Mouse (Mus musculus) gastrocnemius, postnatal 4 days (tissue): Measurements from ENCODE around the gene Tarm1. TPM values are rescaled to one million over a fixed set of nuclear protein-coding genes. Genes with fewer than 3 reads are reported as not detected.

ENCODE experiments used
- DNase-seq, 2 experiments: peaks; one replicate each; pipeline ENCODE4 v3.0.0; 2021 to 2022; ENCODE audit warnings: low spot score in 2 of 2, mixed read lengths in 2 of 2
- long read RNA-seq, 2 experiments: library from polyadenylated mRNA; stranded (forward); transcript quantifications; one replicate each; pipeline ENCODE4 v2.0.0; 2021
- total RNA-seq, 2 experiments: library from RNA; stranded (reverse); gene quantifications; 2 replicates each; pipeline ENCODE4 v1.2.3; 2021

The Tarm1 gene
- total RNA-seq: under 1 TPM; 0.32 to 0.52 TPM
- long read RNA-seq, experiment 1: 0 reads
- long read RNA-seq, experiment 2: 0 reads

DNA sequence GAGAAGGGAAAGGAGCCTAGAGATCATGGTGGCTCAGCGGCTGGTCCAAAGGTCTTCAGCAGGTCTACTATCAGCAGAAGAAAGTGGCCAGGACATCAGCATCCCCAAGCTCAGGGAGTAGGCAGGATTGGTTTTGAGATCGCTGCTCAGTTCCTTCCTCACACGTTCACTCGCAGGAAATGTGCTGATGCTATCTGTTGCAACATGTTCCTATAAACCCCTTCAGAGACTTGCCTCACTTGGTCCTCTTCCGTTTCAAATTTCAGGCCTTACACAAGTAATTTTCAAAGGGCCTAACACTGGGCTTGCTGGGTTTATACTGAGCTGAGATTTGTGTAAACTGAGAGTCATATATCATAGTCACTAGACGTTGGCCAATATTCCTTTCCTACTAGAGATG is at the start of gene Tarm1:
Gene Tarm1 (minus strand): TSS at position 186 of the 400 bp plus-strand sequence.
- no peak for DNase-seq

DNA sequence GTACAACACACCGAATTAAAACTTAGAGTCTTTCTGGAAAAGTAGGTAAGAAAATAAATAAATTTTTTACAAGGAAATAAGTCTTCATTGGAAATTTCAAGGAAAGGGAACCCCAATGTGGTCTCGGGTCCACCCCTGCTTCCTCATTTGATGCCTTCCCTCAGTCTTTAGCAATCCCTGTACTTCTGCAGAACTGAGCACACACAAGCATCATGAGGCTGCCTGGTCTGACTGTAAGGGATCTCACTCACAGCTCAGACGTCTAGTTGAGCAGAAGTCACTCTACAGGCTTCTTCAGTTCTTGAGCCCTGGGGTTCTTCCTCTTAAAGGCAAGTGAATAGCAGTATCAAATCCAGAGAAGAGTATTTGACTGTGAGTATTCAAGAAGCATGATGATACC is 3.5 kb upstream of the Tarm1 start:
- DNase-seq: no peak

DNA sequence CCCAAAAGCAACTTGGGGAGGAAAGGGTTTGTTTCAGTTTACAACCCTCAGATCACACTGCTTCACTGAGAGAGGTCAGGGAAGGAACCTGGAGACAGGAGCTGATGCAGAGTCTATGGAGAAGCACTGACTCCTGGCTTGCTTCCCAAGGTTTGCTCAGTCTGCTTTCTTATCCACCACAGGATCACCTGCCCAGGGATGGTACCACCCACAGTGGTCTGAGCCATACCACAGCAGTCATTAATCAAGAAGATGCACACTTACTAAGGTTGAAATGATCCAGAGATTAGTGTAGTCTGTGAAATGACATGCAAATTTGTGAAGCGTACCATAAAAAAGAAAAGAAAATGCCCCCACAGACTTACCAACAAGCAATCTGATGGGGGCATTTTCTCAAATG is 2.0 kb downstream of the Tarm1 start:
- DNase-seq: no peak

DNA sequence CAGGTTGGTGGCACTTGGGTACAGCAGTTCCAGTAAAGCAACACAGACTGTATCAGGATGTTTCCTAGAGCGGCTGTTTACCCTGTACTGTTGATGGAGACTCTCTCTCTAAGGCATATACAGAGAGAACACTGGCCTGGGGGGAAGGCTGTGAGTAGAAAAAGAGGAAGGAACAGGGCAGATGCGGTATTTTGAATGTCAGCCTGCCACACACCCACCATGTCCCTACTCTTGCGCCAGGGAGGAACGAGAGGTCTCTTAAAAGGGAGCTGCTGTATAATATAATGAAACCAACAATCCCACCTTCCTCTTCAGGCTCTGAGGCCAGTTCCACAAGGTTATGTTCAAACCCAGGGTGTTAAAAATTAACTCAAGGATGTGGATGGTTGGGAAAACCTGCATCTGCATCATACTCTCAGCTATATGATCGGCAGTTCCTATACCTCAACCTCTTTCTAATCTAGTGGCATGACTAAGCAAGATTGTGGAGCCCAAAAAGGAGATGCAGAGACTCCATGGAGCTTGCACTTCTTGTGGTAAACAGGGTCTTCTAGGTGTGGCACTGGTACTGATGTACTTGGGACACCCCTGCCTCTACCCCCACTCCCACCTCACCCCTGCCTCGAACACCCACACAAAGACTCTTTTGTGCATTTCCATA is 20.3 kb downstream of the Tarm1 start:
- DNase-seq: no peak

DNA sequence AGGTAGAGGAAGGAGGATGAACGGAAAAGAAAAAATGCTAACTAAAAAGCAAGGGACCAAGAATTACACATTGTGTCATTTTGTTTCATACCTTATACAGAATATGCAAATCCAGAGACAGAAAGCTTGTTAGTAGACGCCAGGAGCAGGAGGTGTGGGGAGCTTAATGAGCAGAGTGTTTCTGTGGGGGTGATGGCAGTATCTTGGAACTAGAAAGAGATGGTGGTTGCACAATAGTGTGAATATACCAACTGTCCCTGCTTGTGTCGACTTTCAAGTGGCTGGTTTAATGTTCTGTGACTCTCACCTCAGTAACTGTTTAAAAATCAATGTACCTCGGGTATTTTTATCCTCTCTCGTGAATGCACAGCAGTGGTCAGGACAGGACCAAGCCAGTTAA is 25.7 kb downstream of the Tarm1 start:
- no peak for DNase-seq

DNA sequence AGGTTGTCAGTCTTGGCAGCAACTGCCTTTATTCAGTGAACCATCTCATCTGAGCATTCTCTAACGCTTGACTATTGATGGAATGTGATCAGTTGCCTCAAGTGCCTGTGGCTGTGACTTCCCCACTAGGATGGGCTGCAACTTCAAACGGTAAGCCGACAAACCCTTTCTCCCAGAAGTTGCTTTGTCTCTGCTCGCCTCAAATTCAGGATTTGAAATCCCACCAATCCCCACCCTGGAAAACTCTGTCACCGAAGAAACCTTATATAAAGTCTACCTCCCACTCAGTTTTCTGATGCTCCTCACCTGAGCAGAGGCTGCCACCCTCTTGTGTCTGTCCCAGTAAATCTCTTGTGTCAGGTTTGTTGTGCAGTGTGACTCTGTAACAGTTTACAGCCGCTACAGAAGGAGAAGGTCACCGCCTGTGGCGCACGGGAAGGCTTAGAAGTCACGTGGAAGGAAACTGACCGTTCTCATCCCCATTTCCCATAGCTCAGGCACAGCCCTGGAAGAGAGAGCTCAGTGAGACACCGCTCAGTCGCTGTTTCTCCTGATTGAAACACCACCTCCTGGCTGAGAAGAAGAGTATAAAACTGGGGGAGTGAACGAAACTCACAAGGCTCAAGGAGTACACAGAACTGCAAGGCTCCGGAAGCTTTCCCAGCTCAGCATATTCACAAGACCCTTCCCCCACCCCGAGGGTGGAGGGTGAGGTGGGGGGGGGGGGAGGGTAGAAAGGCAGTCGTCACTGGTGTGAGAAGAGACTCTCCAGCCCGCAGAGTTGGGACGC is 27.9 kb downstream of the Tarm1 start:
- DNase-seq: no peak

DNA sequence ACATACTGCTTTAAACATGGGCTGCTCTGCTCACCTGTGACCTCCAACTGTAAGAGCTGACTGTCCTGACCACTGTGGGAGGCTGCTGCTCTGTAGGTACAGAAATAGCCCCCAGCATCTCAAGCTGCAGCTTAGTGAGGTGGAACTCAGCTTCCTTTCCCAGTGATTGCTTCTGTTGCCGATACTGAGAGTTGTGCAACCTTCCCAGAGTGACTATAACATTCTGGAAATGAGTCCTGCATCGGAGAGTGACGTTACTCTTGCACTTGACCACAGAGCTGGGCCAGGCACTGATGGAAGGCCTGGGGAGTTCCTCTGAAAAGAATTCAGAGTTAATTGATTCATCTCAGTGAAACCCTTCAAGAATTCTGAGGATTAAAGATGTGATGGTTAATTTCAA is 29.6 kb downstream of the Tarm1 start:
- DNase-seq: no peak

DNA sequence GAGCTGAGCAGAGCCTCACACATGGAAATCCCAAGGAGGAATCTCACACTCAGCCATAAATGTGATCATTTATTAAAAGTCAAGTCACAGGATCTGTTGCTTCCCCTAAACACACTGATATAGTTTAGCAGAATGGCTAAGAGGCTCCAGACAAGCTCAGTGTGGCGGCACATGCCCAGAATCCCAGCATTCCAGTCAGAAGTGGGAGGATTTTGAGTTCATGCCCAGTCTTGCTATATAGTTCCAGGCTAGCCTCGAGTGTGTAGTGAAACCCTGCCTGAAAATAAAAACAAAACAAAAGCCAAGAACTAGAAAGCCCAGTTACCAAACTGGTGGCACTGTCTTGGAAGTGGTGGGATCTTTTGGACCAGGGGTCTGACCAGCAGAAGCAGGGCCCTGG is 33.8 kb downstream of the Tarm1 start:
- no peak for DNase-seq

DNA sequence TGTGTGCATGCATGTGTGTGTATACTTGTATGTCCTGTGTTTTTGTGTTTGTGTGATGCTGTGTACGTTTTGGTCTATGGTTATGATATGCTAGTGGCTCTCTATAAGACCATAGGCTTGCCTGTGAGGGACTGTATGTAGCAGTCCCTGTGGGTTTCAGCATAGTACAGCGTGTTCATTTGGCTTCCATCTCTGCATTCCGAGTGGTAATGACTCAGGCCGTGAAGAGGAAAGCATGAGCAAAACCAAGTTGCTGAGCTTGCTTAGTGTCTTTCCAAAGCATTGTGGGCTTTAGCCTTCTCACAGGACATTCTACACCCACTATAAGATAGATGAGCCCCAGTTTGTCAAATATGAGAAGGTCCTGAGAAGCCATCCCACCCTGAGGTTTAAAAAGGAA is 39.1 kb downstream of the Tarm1 start:
- no peak for DNase-seq

DNA sequence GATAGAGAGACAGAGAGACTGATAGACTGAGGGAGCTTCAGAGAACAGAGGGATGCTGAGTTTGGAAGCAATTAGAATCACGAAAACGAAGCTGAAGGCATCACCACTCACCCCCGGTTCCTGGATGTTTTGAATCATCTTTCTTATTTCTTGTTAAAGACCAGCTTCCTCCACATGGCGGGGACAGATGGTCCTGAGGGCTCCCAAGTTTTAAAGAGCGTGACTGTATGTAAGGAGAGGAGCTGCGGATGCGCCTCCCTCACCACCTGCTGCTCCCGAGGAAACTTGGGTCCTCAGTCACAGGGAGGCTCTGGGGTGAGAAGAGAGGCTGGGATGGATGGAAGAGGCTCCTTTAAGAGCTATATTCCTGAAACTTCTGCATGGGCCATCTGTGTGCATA is 42.2 kb downstream of the Tarm1 start:
- no peak for DNase-seq

DNA sequence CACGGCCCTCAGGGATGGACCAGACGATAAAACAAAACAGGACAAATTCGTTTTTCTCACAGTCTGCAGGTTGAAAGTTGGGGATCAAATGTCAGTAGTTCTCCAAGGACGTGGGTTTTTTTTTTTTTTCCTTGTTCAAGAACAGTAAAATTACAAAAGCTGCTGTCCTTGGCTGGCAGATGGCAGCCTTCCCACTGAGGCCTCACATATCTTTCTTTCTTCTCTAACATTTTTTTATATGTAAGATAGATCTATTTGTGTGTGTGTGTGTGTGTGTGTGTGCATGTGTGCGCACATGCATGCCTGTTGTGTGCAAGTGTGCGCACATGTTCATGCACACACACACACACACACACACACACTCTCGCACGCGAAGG is 44.6 kb downstream of the Tarm1 start:
- DNase-seq: no peak

DNA sequence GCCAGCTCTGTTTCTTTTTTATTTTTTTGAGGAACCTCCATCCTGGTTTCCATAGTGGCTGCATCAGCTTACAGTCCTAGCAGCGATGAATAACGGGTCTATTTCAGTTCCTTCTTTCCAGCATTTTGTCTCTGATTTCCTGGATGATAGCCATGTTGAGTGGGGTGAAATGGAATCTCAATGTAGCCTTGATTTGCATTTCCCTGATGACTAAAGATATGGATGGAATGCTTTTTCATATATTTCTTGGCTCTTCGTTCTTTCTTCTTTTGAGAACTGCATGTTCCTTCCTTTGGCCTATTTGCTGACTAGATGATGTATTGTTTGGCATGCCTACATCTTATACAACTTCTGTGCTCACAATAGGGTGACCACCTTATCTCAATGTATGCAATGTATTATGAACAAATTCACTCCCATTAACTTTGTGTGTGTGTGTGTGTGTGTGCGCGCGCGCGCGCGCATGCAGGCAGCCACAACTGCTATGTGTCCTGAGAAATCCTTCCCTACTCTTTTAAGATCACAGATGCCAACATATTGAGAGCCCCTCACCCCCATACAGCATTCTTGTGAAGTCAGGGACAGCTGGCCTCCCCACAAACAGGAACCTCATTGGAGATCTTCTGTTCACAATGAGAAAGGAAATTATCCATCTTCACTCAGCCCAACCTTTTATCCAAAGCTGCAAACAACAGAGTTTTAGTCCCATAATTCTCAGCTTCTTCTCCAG is 45.1 kb downstream of the Tarm1 start:
- DNase-seq: no peak

DNA sequence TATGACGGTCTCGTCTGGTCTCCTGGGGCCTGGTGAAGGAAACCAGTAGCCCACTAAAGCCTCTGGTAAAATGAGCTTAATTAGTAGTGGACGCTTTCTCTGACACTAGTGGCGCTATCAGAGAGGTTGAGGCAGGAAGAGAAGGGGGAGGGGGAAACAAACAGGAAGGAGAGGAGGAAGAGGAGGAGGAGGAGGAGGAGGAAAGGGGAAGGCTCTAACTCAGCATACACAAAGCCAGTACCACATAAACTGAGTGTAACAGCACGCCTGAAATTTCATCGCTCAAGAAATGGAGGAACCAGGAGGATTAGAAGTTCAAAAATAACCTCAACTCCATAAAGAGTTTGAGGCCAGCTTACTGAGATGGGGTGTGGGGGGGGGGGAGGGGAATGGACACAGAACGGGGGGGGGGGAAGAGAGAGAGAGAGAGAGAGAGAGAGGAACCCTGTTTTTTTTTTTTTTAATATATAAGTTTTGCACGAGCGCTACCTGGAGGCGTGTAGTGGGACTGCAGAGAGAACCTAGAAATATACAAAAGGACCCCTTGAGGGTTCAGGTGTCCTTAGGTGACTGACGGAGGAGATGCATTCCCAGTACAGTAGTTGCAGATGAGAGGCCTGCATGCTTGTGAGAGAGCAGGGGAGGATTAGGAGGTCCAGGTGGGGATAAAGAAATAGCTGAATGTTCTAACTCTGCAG is 48.8 kb downstream of the Tarm1 start:
- DNase-seq: no peak

DNA sequence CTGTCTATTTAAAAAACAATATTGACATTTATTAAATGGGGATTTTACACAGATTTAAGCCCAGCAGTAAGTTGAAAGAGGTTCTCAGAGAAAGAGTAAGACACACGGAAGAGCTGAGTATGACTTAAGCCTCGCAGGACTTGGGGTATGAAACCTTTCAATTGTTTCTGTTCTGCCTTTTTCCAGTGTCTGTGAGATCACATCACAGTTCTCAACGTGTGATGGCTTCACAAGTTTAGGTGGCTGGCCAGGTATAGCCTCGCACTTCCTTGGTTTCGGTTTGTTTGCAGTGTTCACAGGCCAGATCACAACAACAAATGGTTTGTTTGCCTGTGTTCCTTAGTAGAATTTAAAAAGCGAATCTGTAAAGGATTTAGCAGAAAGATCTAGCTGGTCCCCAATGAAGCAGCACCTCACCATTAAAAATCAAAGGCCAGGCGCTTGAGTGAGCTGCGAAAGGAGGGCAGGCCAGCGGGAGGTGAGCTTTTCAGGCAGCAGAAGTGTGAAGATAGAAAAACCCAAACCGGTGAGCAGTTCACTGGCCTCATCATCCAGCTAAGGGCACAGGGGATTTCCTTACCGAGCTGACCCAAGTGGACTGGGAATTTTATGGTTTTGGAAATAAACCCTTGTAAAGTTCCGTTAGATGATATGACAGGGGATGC is 49.5 kb downstream of the Tarm1 start:
- DNase-seq: no peak

DNA sequence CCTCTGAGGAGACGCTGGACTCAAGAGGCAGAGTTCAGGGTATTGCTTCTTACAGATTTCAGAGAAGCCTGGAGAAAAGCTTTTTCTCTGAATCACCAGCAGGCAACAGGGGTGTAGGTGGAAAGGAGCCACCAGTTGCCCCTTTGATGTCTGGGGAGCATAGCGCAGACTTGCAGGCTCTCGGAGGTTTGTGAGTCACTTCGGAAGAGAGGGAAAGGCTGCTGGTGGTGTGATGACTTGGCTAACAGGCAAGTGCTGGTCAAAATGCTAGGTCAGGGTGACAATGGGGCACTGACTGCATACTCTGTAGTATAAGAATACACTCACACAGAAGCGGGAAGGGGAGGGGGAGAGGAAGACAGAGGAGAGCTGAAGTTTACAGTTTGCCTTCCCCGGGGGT is 51.3 kb downstream of the Tarm1 start:
- no peak for DNase-seq

DNA sequence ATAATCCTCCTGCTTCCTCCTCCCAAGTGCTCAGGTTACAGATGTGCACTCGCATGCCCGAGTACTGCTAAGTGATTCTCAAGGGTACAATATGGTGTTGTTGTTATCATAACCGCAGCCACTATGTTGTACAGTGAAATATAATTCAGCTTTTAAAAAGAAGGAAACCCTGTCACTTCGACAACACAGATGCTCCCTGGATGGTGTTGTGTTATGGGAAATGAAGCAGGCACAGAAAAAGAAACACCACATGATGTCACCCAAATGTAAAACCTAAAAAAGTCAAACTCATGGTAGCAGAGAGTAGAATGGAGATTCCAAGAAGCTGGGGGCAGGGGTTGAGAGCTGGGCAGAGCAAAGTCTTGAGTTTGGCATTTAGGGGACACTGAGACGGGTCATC is 51.8 kb downstream of the Tarm1 start:
- no peak for DNase-seq

DNA sequence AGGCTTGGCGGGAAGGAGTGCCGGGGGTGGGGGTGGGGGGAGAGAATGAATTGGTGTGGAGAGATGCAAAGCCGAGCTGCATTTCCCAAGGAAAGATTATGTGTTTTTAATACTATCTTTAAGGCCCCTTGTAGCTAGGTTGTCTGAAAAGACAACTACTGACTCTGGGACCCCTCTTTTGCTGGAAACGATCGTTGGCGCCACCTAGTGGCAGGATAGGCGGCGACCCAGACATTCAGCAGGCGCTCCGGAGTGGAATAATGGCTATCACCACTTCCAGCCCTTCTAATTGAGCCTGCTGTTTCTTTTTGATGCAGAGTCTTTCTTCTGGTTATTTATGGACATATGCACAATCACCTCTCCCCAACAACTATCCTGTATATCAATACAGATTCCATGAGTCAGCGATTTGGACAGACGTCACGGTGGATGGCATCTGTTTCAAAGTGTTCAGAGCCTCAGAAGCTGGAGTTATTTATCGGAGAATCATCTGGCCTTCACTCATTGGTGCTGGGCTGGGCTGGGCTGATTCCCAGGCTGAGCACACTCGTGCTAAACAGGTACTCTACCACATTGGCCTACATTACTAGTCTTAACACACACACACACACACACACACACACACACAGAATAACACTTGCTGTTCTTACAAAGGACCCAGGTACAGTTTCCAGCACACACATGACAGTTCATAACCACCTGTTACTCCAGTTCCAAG is 53.5 kb downstream of the Tarm1 start:
- peak; percentile 71 to 76 for DNase-seq

DNA sequence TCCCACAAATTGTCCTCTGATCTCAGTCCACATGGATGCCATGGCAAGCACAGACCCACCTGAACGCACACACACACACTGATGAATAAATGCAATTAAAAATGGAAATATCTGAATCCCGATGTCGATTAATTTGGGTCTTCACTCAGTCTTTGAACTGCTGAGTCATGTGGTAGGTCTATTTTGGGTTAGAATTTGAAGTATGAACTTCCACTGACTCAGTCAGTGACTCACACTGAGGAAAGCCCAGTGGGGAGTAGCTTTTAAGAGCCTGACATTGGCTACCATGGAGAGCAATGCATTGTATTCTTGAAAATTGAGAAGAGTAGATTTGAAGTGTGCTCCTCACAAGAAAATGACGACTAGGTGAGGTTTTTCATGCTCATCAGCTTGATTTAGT is 55.4 kb downstream of the Tarm1 start:
- no peak for DNase-seq

DNA sequence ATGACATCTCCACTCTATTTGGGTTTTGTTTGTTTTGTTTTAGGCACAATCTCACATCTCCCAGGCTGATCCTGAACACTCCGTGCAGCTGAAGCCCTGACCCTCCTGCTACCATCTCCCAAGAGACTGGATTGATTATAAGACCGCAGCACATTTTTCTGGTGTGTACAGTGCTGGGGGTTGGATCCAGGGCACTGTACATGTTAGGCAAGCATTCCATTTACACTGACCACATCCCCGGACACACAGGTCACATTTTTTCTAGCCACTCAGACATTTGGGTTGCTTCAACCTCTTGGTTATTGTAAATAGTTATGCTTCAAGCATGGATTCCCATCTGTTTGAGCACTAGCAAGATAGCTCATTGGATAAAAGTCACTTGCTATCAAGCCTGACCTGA is 55.8 kb downstream of the Tarm1 start:
- DNase-seq: no peak

DNA sequence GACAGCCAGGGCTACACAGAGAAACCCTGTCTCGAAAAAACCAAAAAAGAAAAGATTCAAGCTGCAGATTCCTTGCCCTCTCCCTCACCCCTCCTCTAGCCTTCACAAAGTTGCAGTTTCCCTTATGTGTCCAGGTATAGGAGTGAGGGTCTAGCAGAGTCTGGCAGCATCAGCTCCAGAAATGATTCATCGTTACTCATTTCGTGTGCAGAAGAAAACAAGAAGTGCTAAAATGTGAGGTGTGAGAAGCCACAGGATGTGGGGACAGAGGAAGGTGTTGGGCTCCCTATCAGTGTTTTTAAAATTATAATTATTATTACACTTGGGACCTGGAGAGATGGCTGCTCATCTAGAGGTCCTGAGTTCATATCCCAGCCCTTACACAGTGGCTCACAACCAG is 57.7 kb downstream of the Tarm1 start:
- DNase-seq: no peak
